Mouse (Mus musculus) forebrain, postnatal 0 days (tissue): ENCODE data around the gene Nrxn3. TPM values are rescaled to one million over a fixed set of nuclear protein-coding genes. Genes with fewer than 3 reads are reported as not detected.

Experiments used
- ATAC-seq: fragments of 200-750 bp; cut with Nextera tagmentation; 2 replicates; pipeline ENCODE4 v1.8.0; 2017; ENCODE audit warnings: mild to moderate bottlenecking, moderate library complexity
- DNase-seq: peaks from one replicate; pipeline ENCODE4 v3.0.0-alpha.2; 2015
- H3K27ac ChIP-seq: fragments of 300-500 bp; sonication (generic); 2 replicates; pipeline ENCODE4 v1.5.1; 2014; ENCODE audit warnings: low read depth, mild to moderate bottlenecking, antibody characterized with exemption, low read length, moderate library complexity, mixed read lengths
- H3K27me3 ChIP-seq: fragments of 300-500 bp; sonication (generic); 2 replicates; pipeline ENCODE4 v1.6.1; 2014; ENCODE audit warnings: mild to moderate bottlenecking, low read length, mixed read lengths; ENCODE audit not compliant: insufficient read depth
- H3K36me3 ChIP-seq: fragments of 300-500 bp; sonication (generic); 2 replicates; pipeline ENCODE4 v1.6.1; 2014; ENCODE audit warnings: mild to moderate bottlenecking, moderate library complexity; ENCODE audit not compliant: insufficient read depth
- H3K4me1 ChIP-seq: fragments of 300-500 bp; sonication (generic); 2 replicates; pipeline ENCODE4 v1.6.1; 2014; ENCODE audit warnings: antibody characterized with exemption; ENCODE audit not compliant: insufficient read depth
- H3K4me2 ChIP-seq: fragments of 300-500 bp; sonication (generic); 2 replicates; pipeline ENCODE4 v1.6.1; 2014; ENCODE audit warnings: low read depth, mild to moderate bottlenecking, moderate library complexity
- H3K4me3 ChIP-seq: fragments of 300-500 bp; sonication (generic); 2 replicates; pipeline ENCODE4 v1.5.1; 2014; ENCODE audit warnings: low read depth, low read length, mixed read lengths
- H3K9ac ChIP-seq: fragments of 300-500 bp; sonication (generic); 2 replicates; pipeline ENCODE4 v1.6.1; 2014; ENCODE audit warnings: mild to moderate bottlenecking
- H3K9me3 ChIP-seq: fragments of 300-500 bp; sonication (generic); 2 replicates; pipeline ENCODE4 v1.6.1; 2016; ENCODE audit warnings: low read length
- CTCF ChIP-seq: sonication (generic); IDR thresholded peaks from 2 replicates; pipeline ENCODE4 v1.5.1; 2016; ENCODE audit warnings: antibody characterized with exemption, control low read depth, low read depth
- WGBS: fragments of 180-500 bp; shearing (Covaris S2); extraction: QIAGEN DNeasy Blood & Tissue Kit; methylation state at CpG from one replicate; pipeline ENCODE4 v1.1.7; 2014; 5-methylcytosine and 5-hydroxymethylcytosine counted together
- polyA plus RNA-seq: library from polyadenylated mRNA; unstranded; fragments of >200 nt; fragmentation: Nextera tagmentation; extraction: Ambion mirVana; gene quantifications from 2 replicates; pipeline ENCODE4 v1.2.1, GENCODE M21; 2015
- total RNA-seq: library from RNA; depleted of rRNA; stranded (reverse); fragments of >200 nt; gene quantifications from 2 replicates; pipeline ENCODE4 v1.2.3, GENCODE M21; 2014

Nrxn3 gene
- total and polyA plus RNA-seq, 2 experiments from 2014 or later = 59.9 to 94.6 TPM

DNA sequence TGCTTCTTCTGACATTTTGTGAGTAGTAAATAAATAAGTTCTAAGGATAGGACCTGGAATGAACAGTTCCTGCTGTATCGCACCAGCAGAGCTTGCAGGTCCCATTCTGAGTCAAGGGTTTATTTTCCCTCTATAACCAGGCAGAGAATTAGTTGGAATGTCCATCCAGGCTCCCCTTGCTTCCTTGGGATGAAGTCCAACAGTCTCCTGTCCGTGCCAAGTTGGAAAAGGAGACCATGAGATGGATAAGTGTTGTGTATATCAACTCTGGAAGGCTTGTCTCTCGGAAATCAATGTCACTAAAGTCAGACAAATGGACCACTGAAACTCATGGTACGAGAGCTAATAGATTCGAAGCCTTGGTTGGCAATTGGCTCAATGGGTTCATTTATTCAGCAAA lies 1087.5 kb downstream of the Nrxn3 start:
- 88% methylated on average over 5 of the region's 5 CpGs for WGBS
- ATAC-seq = no peak
- TF ChIP-seq CTCF = no peak
- no peak overlapping the region for H3K4me3 ChIP-seq
- no peak overlapping the region for H3K27ac ChIP-seq
- peaks cover 6% of the 10 kb centered on the region; the same call in 1 of the 2 replicates for H3K4me1 ChIP-seq
- no peak overlapping the region for H3K4me2 ChIP-seq
- H3K9ac ChIP-seq = no peak overlapping the region
- no peaks in the 10 kb centered on the region for H3K36me3 ChIP-seq
- no peaks in the 10 kb centered on the region for H3K9me3 ChIP-seq
- no peak for DNase-seq
- H3K27me3 ChIP-seq = peaks cover 9% of the 10 kb centered on the region; the same call in 1 of the 2 replicates

DNA sequence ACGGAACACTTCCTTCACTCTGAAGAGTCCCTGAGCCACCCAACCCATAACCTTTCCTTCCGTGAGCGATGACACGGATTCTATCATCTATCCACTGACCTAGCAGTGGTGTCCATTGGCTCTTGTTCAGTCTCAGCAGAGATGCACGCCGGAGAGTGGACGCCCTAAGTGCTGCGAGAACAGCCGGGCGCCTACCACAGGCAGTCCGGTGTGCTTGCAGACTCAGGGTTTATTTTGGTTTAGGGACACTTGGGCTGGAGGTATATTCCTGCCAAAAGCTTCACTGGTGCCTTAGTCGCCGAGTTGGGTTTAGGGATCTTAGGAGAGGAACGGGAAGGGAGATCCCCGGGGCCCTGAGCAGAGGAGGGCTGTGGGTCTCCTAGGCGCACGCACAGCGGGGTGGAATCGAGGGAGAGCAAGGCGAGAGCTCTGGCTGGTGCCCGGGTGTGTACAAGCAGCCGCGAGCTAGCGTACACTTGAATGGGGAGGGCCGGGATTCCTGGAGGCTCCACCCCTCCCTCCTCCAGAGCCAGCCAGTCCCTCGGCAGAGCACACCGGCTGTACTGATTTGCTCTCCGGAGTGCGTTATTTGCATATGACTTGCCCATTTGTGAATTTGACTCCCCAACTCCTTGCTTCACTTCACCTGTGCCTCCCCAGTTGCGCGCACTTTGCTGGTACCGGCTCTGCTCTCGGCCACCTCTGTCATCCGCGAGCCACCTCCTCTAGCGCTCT lies 1089.3 kb downstream of the Nrxn3 start:
- Histone ChIP-seq H3K4me1 (peaks cover 6% of the 10 kb centered on the region; the same call in 1 of the 2 replicates), H3K27me3 (peaks cover 9% of the 10 kb centered on the region; the same call in 1 of the 2 replicates), H3K9ac (peak overlapping the region; percentile 43), H3K36me3 (no peaks in the 10 kb centered on the region), H3K4me3 (peak overlapping the region; percentile 40), H3K4me2 (peak overlapping the region; percentile 74), H3K9me3 (no peaks in the 10 kb centered on the region), H3K27ac (no peak overlapping the region)
- ATAC-seq (peak; percentile 93), DNase-seq (peak; percentile 69)
- 1% methylated on average over 36 of the region's 36 CpGs for WGBS
- TF ChIP-seq CTCF = peak; percentile 29; the same call in 1 of the 2 replicates

GRCm38 (mm10) chr12:89812550-89813207 lies 1090.0 kb downstream of the Nrxn3 start:
- no peaks in the 10 kb centered on the region for H3K36me3 ChIP-seq
- peak overlapping the region; percentile 40 for H3K4me3 ChIP-seq
- 0 out of 2 replicates have a peak, but pooled peaks have one; percentile 9 for ATAC-seq
- peak overlapping the region; percentile 74 for H3K4me2 ChIP-seq
- 2% methylated on average over 17 of the region's 17 CpGs for WGBS
- H3K27ac ChIP-seq = no peak overlapping the region
- peaks cover 9% of the 10 kb centered on the region; the same call in 1 of the 2 replicates for H3K27me3 ChIP-seq
- H3K9ac ChIP-seq = peak overlapping the region; percentile 43
- H3K4me1 ChIP-seq = peaks cover 8% of the 10 kb centered on the region
- no peak for TF ChIP-seq CTCF
- peak; percentile 46 for DNase-seq
- H3K9me3 ChIP-seq = no peaks in the 10 kb centered on the region

DNA sequence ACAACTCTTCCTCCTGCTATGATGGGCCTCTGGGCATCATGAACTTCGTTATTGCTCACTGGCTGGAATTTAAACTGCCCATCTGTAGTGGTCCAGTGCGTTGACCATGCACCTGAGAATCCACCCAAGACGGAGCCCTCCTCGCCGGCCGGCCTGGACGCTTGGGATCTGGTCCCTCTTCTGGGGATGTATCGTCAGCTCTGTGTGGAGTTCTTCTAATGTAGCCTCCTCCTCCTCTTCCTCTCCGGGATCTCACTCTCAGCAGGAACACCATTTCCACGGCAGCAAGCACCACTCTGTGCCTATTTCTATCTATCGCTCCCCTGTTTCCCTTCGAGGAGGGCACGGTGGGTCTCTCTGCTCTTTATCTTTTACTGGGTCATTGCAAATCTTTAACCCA lies 1090.6 kb downstream of the Nrxn3 start:
- WGBS = 15% methylated on average over 13 of the region's 13 CpGs
- no peaks in the 10 kb centered on the region for H3K36me3 ChIP-seq
- DNase-seq (no peak), ATAC-seq (no peak)
- no peak for TF ChIP-seq CTCF
- H3K4me2 ChIP-seq = peak overlapping the region; percentile 74
- H3K27ac ChIP-seq = no peak overlapping the region
- H3K27me3 ChIP-seq = peaks cover 9% of the 10 kb centered on the region; the same call in 1 of the 2 replicates
- H3K9me3 ChIP-seq = no peaks in the 10 kb centered on the region
- peak overlapping the region; percentile 39 for H3K9ac ChIP-seq
- H3K4me1 ChIP-seq = peaks cover 12% of the 10 kb centered on the region
- H3K4me3 ChIP-seq = peak overlapping the region; percentile 40

GRCm38 (mm10) chr12:89813718-89814117 lies 1091.0 kb downstream of the Nrxn3 start:
- Histone ChIP-seq H3K27ac (no peak overlapping the region), H3K9me3 (no peaks in the 10 kb centered on the region), H3K27me3 (peaks cover 9% of the 10 kb centered on the region; the same call in 1 of the 2 replicates), H3K9ac (peak overlapping the region; percentile 39; the same call in 1 of the 2 replicates), H3K4me1 (peaks cover 12% of the 10 kb centered on the region), H3K4me2 (peak overlapping the region; percentile 74), H3K4me3 (peak overlapping the region; percentile 40), H3K36me3 (no peaks in the 10 kb centered on the region)
- TF ChIP-seq CTCF = no peak
- DNase-seq (no peak), ATAC-seq (no peak)
- WGBS = 71% methylated on average over 5 of the region's 5 CpGs

DNA sequence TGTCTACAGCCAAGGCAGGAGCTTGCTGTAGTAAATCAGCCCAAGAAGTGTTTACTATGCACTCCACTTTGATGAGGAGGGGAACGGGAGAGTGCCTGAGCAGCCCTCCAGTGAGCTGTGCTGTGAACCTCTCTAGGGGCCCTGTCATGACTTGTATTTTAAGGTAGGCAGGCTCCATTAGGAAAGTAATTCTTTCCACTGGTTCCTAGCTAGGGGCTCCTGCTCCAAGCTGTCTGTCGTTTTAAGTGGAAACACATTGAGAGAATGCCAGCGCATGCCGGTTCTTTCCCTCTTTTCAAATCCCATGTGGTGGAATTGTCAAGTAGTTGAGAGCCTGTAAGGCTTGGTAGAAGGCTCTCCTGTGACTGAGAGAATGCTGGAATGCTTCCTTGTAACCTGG lies 1091.9 kb downstream of the Nrxn3 start:
- peaks cover 5% of the 10 kb centered on the region; the same call in 1 of the 2 replicates for H3K27me3 ChIP-seq
- H3K9ac ChIP-seq = no peak overlapping the region
- 19% methylated on average over 4 of the region's 4 CpGs for WGBS
- no peaks in the 10 kb centered on the region for H3K9me3 ChIP-seq
- TF ChIP-seq CTCF = no peak
- DNase-seq (peak; percentile 40), ATAC-seq (no peak)
- H3K36me3 ChIP-seq = no peaks in the 10 kb centered on the region
- peaks cover 12% of the 10 kb centered on the region for H3K4me1 ChIP-seq
- peak overlapping the region; percentile 4 for H3K4me3 ChIP-seq
- no peak overlapping the region for H3K27ac ChIP-seq
- H3K4me2 ChIP-seq = peak overlapping the region; percentile 74
